Mouse (Mus musculus): ENCODE data around the gene A930033H14Rik.

A930033H14Rik gene

GRCm38 (mm10) chr10:69190434-69191160, 22.3 kb downstream of the A930033H14Rik start:
- no peak for DNase-seq

GRCm38 (mm10) chr10:69187773-69188443, 25.0 kb downstream of the A930033H14Rik start:
- no peak for DNase-seq

- peak; percentile 83 for DNase-seq
Observed at GRCm38 (mm10) chr10:69185894-69186893, 26.7 kb downstream of the A930033H14Rik start.

GRCm38 (mm10) chr10:69185431-69185830, 27.5 kb downstream of the A930033H14Rik start:
- DNase-seq: peak; percentile 20

- DNase-seq: no peak
Observed at GRCm38 (mm10) chr10:69184903-69185302, 28.0 kb downstream of the A930033H14Rik start.

GRCm38 (mm10) chr10:69180997-69181396, 31.9 kb downstream of the A930033H14Rik start:
- no peak for DNase-seq

- no peak for DNase-seq
Observed at GRCm38 (mm10) chr10:69179341-69179740, 33.6 kb downstream of the A930033H14Rik start.

- no peak for DNase-seq
Observed at GRCm38 (mm10) chr10:69176116-69176515, 36.8 kb downstream of the A930033H14Rik start.

GRCm38 (mm10) chr10:69172412-69172811, 40.5 kb downstream of the A930033H14Rik start:
- no peak for DNase-seq

- no peak for DNase-seq
Observed at GRCm38 (mm10) chr10:69166514-69166913, 46.4 kb downstream of the A930033H14Rik start.

GRCm38 (mm10) chr10:69165847-69166246, 47.1 kb downstream of the A930033H14Rik start:
- DNase-seq: peak; percentile 41

- DNase-seq: peak; percentile 66
Observed at GRCm38 (mm10) chr10:69165125-69165524, 47.8 kb downstream of the A930033H14Rik start.

- DNase-seq: no peak
Observed at GRCm38 (mm10) chr10:69163216-69163615, 49.7 kb downstream of the A930033H14Rik start.

- no peak for DNase-seq
Observed at GRCm38 (mm10) chr10:69162577-69162976, 50.3 kb downstream of the A930033H14Rik start.

- DNase-seq: no peak
Observed at GRCm38 (mm10) chr10:69161503-69161902, 51.4 kb downstream of the A930033H14Rik start.

- DNase-seq: peak; percentile 78
Observed at GRCm38 (mm10) chr10:69160877-69161276, 52.0 kb downstream of the A930033H14Rik start.

Measured in kidney, postnatal 14 days (tissue).